Mouse (Mus musculus) liver, embryonic 11.5 days (tissue): ENCODE results near the gene Lurap1. TPM values are rescaled to one million over a fixed set of nuclear protein-coding genes. Genes with fewer than 3 reads are reported as not detected.

Source experiments
- ATAC-seq: fragments of 200-750 bp; cut with Nextera tagmentation; replicated peaks from 2 replicates; pipeline ENCODE4 v1.8.0; 2017; ENCODE audit warnings: moderate number of reproducible peaks, mild to moderate bottlenecking, moderate TSS enrichment, moderate library complexity; ENCODE audit not compliant: low FRiP score
- DNase-seq: peaks from one replicate; pipeline ENCODE4 v3.0.0-alpha.2; 2017; ENCODE audit warnings: low spot score
- H3K27ac ChIP-seq: fragments of 300-500 bp; sonication (generic); 2 replicates; pipeline ENCODE4 v1.5.1; 2014; ENCODE audit warnings: mild to moderate bottlenecking, low read depth, low read length, control low read depth
- H3K27me3 ChIP-seq: fragments of 300-500 bp; sonication (generic); replicated peaks from 2 replicates; pipeline ENCODE4 v1.6.1; 2014; ENCODE audit warnings: low read length, mixed read lengths; ENCODE audit not compliant: control insufficient read depth, insufficient read depth
- H3K36me3 ChIP-seq: fragments of 300-500 bp; sonication (generic); 2 replicates; pipeline ENCODE4 v1.6.1; 2014; ENCODE audit warnings: mild to moderate bottlenecking, low read length, moderate library complexity, mixed read lengths; ENCODE audit not compliant: control insufficient read depth, insufficient read depth
- H3K4me1 ChIP-seq: fragments of 300-500 bp; sonication (generic); replicated peaks from 2 replicates; pipeline ENCODE4 v1.6.1; 2014; ENCODE audit warnings: low read length, mixed read lengths; ENCODE audit not compliant: control insufficient read depth, insufficient read depth
- H3K4me2 ChIP-seq: fragments of 300-500 bp; sonication (generic); 2 replicates; pipeline ENCODE4 v1.6.1; 2014; ENCODE audit warnings: mild to moderate bottlenecking, control low read depth, moderate library complexity
- H3K4me3 ChIP-seq: fragments of 300-500 bp; sonication (generic); 2 replicates; pipeline ENCODE4 v1.5.1; 2014; ENCODE audit warnings: low read depth, low read length, control low read depth
- H3K9ac ChIP-seq: fragments of 300-500 bp; sonication (generic); 2 replicates; pipeline ENCODE4 v1.6.1; 2014; ENCODE audit warnings: low read depth, low read length, control low read depth
- H3K9me3 ChIP-seq: fragments of 300-500 bp; sonication (generic); 2 replicates; pipeline ENCODE4 v1.6.1; 2016; ENCODE audit warnings: low read length, inconsistent platforms, mixed read lengths; ENCODE audit not compliant: control insufficient read depth
- WGBS: fragments of 180-500 bp; shearing (Covaris S2); extraction: QIAGEN DNeasy Blood & Tissue Kit; methylation state at CpG from one replicate; pipeline ENCODE4 v1.1.7; 2014; 5-methylcytosine and 5-hydroxymethylcytosine counted together
- polyA plus RNA-seq: library from polyadenylated mRNA; unstranded; fragments of >200 nt; fragmentation: Nextera tagmentation; extraction: Ambion mirVana; gene quantifications from 2 replicates; pipeline ENCODE4 v1.2.1, GENCODE M21; 2014

Lurap1 gene
- polyA plus RNA-seq, 1 experiment from 2014 or later: 1.1 TPM

DNA sequence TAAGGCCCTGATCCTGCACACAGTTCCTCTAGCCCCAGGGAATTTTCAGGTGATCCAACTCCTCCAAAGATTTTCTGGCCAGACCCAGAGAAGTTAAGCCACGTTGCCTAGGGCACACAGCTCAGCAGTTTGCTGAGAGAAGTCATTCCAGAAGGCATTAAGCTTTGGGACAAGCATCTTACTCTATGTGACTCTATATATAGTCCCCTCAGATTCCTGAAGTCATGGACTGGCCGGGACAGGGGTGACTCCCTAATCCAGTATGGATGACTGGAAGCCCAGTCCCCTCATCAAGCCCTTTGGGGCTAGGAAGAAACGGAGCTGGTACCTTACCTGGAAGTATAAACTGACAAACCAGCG is 296 bp downstream of the Lurap1 start:
- H3K36me3 ChIP-seq: peaks cover 28% of the 10 kb centered on the region
- peak overlapping the region; percentile 83 for H3K9ac ChIP-seq
- H3K27ac ChIP-seq: no peak overlapping the region
- peaks cover 3% of the 10 kb centered on the region; the same call in 1 of the 2 replicates for H3K9me3 ChIP-seq
- H3K4me3 ChIP-seq: peak overlapping the region; percentile 84
- peaks cover 6% of the 10 kb centered on the region; the same call in 1 of the 2 replicates for H3K4me1 ChIP-seq
- no peak for DNase-seq
- peak; percentile 27 for ATAC-seq
- H3K4me2 ChIP-seq: peak overlapping the region; percentile 77
- H3K27me3 ChIP-seq: no peaks in the 10 kb centered on the region
- 19% methylated on average over 4 of the region's 4 CpGs for WGBS

DNA sequence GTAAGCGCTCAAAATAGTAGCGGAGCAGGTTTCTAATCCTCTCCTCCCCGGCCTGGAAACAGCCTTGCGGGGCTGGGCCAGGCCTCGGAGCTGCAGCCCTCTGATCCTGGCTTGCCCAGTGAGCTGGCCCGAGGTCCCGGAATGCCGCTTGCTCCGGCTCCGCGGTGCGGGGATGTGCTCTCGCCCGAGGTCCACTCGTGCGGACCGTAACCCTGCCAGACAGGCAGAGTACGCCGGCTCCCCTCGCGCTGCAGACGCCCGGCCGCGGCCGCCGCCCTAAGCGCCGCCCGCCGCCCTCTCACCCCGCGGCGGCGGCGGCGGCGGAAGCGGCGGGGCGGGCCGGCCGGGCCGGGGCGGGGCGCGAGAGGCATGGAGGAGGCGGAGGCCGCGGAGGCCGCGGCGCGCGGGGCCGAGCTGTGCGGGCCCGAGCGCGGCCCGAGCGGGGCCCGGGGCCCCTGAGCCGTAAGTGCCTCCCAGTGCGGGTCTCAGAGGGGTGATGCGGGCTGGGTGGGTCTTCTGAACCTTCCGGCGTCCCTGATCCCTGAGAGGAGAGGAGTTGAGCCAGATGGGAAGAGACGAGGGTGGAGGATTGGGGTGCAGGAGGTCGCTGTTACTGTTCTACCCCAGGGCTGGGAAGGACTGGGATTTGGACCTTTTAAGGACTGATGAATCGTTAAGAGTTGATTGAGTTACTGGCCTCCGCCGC is 829 bp downstream of the Lurap1 start:
- H3K27ac ChIP-seq: peak overlapping the region; percentile 89
- ATAC-seq: peak; percentile 91
- WGBS: under 1% methylated on average over 67 of the region's 73 CpGs
- H3K4me2 ChIP-seq: peak overlapping the region; percentile 77
- peaks cover 3% of the 10 kb centered on the region; the same call in 1 of the 2 replicates for H3K9me3 ChIP-seq
- H3K27me3 ChIP-seq: no peaks in the 10 kb centered on the region
- peaks cover 23% of the 10 kb centered on the region for H3K36me3 ChIP-seq
- peak overlapping the region; percentile 84 for H3K4me3 ChIP-seq
- peak; percentile 81 for DNase-seq
- H3K4me1 ChIP-seq: peaks cover 6% of the 10 kb centered on the region; the same call in 1 of the 2 replicates
- H3K9ac ChIP-seq: peak overlapping the region; percentile 83

DNA sequence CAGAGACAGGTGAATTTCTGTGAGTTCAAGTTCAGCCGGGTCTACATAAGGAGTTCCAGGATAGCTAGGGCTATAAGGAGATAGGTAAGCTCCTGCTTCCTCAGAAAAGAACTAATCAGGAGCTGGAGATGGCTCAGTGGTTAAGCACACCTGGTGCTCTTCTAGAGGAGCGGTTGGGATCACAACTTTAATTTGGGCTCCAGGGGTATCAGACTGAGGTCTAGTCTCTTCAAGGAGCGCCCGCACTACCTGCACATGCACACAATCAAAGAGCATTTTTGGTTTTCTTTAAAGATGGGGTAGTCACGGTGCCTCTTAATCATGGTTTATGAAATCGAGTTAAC is 1.4 kb downstream of the Lurap1 start:
- peaks cover 6% of the 10 kb centered on the region for H3K4me1 ChIP-seq
- no peak for DNase-seq
- H3K9me3 ChIP-seq: peaks cover 3% of the 10 kb centered on the region; the same call in 1 of the 2 replicates
- peak overlapping the region; percentile 83 for H3K9ac ChIP-seq
- H3K4me3 ChIP-seq: peak overlapping the region; percentile 84
- peak; percentile 25 for ATAC-seq
- H3K36me3 ChIP-seq: peaks cover 19% of the 10 kb centered on the region
- 30% methylated on average over 6 of the region's 6 CpGs for WGBS
- H3K27ac ChIP-seq: peak overlapping the region; percentile 89
- no peaks in the 10 kb centered on the region for H3K27me3 ChIP-seq
- peak overlapping the region; percentile 77 for H3K4me2 ChIP-seq

DNA sequence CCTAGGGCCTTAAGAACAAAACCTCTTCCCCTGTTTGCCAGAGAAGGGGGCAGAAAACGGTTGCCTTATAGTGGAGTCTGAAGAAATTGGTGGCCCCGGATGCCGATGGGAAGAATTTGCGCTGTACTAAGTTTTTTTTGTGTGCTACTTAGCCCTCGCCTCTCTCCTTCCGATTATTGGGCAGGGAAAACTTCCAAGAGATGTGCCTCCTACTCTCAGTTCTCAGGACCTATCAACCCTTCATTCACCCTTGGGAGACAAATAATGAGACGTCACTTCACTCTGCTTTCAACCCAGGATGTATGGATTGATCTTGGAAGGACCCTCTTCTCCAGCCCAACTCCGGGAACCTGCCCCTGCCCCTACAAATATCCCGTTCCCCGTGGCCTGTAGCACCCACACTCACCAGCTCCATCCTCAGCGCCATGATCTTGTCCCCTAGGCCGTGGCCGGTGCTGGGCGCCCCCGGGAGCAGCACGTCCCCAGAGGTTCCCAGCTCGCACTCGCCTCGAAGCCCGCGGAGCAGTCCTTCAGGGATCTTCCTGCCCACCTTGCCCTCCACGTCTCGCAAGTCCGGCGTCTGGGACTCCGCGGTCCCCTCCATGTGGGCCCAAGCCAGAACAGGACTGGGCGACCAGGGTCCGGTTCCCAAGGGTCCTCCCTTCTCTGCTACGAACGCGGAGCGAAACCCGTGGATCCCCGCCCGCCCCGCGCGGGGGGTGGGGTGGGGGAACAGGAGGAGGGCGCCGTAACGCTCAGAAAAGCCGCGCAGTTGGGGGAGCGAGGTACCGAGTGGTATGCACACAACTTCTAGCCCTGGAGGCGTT is 7.0 kb downstream of the Lurap1 start:
- peak; percentile 62 for ATAC-seq
- peaks cover 3% of the 10 kb centered on the region; the same call in 1 of the 2 replicates for H3K9me3 ChIP-seq
- H3K4me2 ChIP-seq: peak overlapping the region; percentile 98
- DNase-seq: peak; percentile 67
- no peak overlapping the region for H3K27ac ChIP-seq
- peak overlapping the region; percentile 66 for H3K9ac ChIP-seq
- peaks cover 3% of the 10 kb centered on the region; the same call in 1 of the 2 replicates for H3K4me1 ChIP-seq
- H3K27me3 ChIP-seq: peaks cover 22% of the 10 kb centered on the region; the same call in 1 of the 2 replicates
- peak overlapping the region; percentile 66 for H3K4me3 ChIP-seq
- no peaks in the 10 kb centered on the region for H3K36me3 ChIP-seq
- 1% methylated on average over 43 of the region's 47 CpGs for WGBS

DNA sequence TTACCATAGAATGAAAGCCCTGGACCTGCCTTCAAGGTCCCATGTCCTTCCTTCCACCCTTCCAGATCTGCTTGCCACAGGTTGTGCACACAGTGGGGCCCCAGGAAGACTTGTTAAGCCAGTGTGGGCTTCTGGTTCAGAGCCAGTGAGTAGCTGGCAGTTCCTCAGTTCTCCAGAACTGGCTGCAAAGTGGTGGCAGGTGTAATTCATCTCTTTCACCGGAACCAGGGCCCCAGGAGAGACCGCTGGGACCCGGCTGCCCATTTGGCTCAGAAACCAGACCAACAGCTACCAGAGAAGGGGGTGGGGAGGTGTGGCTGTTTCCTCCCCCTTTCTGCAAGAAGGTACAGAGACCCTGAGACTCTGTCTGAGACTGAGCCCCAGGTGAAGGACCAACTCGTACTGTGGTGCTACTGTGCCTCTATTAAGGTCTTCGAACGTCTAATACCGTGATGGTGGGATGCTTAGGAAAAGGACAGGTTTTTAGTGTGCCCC is 7.8 kb downstream of the Lurap1 start:
- no peak for DNase-seq

DNA sequence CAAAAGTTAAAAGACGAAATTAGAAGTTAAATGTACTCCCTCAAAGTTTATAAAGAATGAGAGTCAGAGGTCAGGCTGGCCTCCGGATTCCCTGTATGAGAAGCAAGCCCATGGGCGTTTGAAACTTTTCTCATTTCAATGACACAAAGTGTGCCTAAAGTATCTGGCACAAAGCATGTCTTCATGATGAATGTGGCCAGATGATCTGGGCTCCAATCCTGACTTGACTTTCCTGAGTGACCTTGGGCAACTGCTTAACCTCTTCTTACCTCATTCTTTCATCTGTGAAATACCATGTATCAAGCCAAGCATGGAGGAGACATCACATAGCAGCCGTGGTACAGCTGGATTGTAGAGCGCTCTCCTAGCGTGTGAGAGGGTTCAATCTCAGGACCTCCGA is 8.9 kb downstream of the Lurap1 start:
- Histone ChIP-seq H3K4me3 (no peak overlapping the region), H3K9ac (no peak overlapping the region), H3K4me2 (no peak overlapping the region), H3K4me1 (peaks cover 3% of the 10 kb centered on the region; the same call in 1 of the 2 replicates), H3K27me3 (peaks cover 22% of the 10 kb centered on the region; the same call in 1 of the 2 replicates), H3K27ac (no peak overlapping the region), H3K9me3 (peaks cover 2% of the 10 kb centered on the region; the same call in 1 of the 2 replicates), H3K36me3 (no peaks in the 10 kb centered on the region)
- WGBS: 79% methylated on average over 7 of the region's 7 CpGs
- ATAC-seq: no peak
- no peak for DNase-seq

More for the DNA sequence above, 7.8 kb downstream of the Lurap1 start:
- H3K27me3 ChIP-seq: peaks cover 22% of the 10 kb centered on the region; the same call in 1 of the 2 replicates
- WGBS: 12% methylated on average over 7 of the region's 7 CpGs
- H3K36me3 ChIP-seq: no peaks in the 10 kb centered on the region
- no peak overlapping the region for H3K9ac ChIP-seq
- no peak overlapping the region for H3K27ac ChIP-seq
- H3K4me3 ChIP-seq: peak overlapping the region; percentile 66; the same call in 1 of the 2 replicates
- H3K9me3 ChIP-seq: peaks cover 3% of the 10 kb centered on the region; the same call in 1 of the 2 replicates
- H3K4me1 ChIP-seq: peaks cover 3% of the 10 kb centered on the region; the same call in 1 of the 2 replicates
- ATAC-seq: no peak
- H3K4me2 ChIP-seq: peak overlapping the region; percentile 98

DNA sequence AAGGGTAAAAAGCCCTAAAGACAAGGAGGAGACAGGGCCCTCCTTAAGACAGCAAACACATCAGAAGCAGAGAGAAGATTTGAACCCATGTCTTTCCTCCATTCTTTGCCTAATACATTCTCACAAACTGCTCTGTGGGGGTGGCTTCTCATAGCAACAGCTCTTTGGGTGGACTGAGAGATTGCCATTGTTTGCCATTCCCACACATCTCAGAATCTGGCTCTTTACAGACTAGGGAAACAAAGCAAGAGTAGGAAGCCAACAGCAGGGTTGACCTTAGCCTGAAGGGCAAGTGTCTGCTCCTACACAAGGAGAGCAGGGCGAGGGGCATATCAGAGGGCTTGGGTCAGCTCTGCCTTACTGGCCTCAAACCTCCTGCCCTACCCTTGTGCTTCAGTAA is 9.4 kb downstream of the Lurap1 start:
- no peaks in the 10 kb centered on the region for H3K9me3 ChIP-seq
- DNase-seq (no peak), ATAC-seq (no peak)
- 79% methylated on average over 1 of the region's 1 CpGs for WGBS
- no peaks in the 10 kb centered on the region for H3K36me3 ChIP-seq
- H3K27ac ChIP-seq: no peak overlapping the region
- H3K9ac ChIP-seq: no peak overlapping the region
- H3K4me2 ChIP-seq: no peak overlapping the region
- no peak overlapping the region for H3K4me3 ChIP-seq
- H3K4me1 ChIP-seq: peaks cover 3% of the 10 kb centered on the region; the same call in 1 of the 2 replicates
- H3K27me3 ChIP-seq: peaks cover 22% of the 10 kb centered on the region; the same call in 1 of the 2 replicates

DNA sequence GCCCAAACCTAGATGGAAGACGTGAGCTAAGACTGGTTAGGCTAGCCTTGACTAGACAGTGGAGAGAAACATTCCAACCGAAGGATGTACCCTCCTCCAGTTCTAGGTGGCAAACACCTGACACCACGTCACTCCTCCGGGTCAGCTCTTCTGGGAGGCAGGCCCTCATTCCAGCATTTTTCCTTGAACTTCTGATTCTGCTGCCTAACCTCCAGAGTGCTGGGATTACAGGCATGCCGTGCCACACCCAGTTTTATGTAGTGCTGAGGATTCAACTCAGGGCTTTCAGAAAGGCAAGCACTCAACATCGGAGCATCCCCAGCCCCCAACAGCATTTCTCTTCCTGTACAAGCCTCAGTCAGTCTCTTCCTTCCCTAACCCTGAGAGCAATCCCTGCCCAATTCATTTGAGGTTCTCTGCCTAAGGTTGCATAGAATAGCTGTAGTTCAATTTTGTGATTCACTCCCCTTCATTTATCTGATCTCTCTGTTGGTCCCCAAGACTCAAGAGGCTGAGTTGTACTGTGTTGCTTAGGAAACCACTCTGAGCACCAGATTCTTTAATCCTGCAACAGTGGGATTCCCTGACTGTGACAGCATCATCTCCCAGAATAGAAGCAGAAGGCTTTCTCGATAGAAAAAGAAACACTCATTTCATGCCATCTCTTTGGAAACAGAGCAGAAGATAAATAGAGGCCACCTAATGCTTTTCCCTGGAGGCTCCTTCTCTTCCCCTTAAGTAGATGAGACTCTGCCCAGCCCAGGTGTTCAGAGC is 10.2 kb downstream of the Lurap1 start:
- no peak overlapping the region for H3K4me3 ChIP-seq
- H3K27me3 ChIP-seq: peaks cover 22% of the 10 kb centered on the region; the same call in 1 of the 2 replicates
- H3K4me2 ChIP-seq: no peak overlapping the region
- H3K4me1 ChIP-seq: peaks cover 3% of the 10 kb centered on the region; the same call in 1 of the 2 replicates
- ATAC-seq: no peak
- no peaks in the 10 kb centered on the region for H3K36me3 ChIP-seq
- H3K9ac ChIP-seq: no peak overlapping the region
- 76% methylated on average over 7 of the region's 7 CpGs for WGBS
- no peak overlapping the region for H3K27ac ChIP-seq
- no peaks in the 10 kb centered on the region for H3K9me3 ChIP-seq
- no peak for DNase-seq
